Mouse (Mus musculus) embryonic fibroblast, embryonic 13.5 days (primary cell): Measurements from ENCODE around the gene Msmp. TPM values are rescaled to one million over a fixed set of nuclear protein-coding genes. Genes with fewer than 3 reads are reported as not detected.
"Not testable (repeated sequence)": the region's sequence is repeated elsewhere in the genome, so short reads cannot be mapped to it uniquely, and the experiment has no call there.

Source experiments
- H3K27ac ChIP-seq: 2 replicates; pipeline ENCODE4 v1.5.1; 2012; ENCODE audit warnings: low read length, control low read depth, inconsistent platforms; ENCODE audit not compliant: insufficient read depth
- H3K4me1 ChIP-seq: 2 replicates; pipeline ENCODE4 v1.6.1; 2011; ENCODE audit warnings: low read length; ENCODE audit not compliant: control insufficient read depth, insufficient read depth
- H3K4me3 ChIP-seq: 2 replicates; pipeline ENCODE4 v1.5.1; 2011; ENCODE audit warnings: mild to moderate bottlenecking, control low read depth, low read length; ENCODE audit not compliant: insufficient read depth
- CTCF ChIP-seq: IDR thresholded peaks from 2 replicates; pipeline ENCODE4 v1.5.1; 2011; ENCODE audit warnings: mild to moderate bottlenecking, control low read depth, low read length, moderate library complexity, borderline replicate concordance; ENCODE audit not compliant: insufficient read depth
- POLR2A ChIP-seq: IDR thresholded peaks from 2 replicates; pipeline ENCODE4 v1.6.1; 2011; ENCODE audit warnings: low read depth, mild to moderate bottlenecking, control low read depth, low read length, moderate library complexity
- polyA plus RNA-seq: library from polyadenylated mRNA; stranded (reverse); fragments of >200 nt; gene quantifications from 2 replicates; pipeline ENCODE4 v1.2.4, GENCODE M21; 2011; ENCODE audit warnings: low read depth; ENCODE audit not compliant: missing spikeins, insufficient read length

Gene Msmp
- polyA plus RNA-seq, 1 experiment = not detected

DNA sequence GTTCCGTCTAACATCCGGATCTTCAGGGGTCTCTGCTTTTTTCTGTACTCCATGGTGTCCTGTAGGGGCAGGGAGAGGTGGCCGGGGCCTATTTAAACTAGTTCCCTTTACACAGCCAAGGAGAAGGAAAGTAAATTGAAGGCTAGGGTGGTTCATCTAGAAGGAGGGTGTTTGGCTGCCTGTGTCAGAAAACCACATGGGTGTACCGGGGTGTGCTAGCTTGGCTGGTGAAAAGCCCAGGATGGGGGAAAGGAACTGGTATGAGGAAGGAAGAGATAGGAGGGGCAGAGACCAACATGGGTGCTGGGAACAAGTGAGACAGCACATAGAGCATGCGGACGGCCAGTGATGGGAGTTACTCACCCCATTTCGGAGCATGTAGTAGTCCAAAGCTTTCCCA, 28.4 kb downstream of the Msmp start:
- TF ChIP-seq CTCF = no peak
- no peak overlapping the region for H3K4me3 ChIP-seq
- no peak overlapping the region for H3K27ac ChIP-seq

DNA sequence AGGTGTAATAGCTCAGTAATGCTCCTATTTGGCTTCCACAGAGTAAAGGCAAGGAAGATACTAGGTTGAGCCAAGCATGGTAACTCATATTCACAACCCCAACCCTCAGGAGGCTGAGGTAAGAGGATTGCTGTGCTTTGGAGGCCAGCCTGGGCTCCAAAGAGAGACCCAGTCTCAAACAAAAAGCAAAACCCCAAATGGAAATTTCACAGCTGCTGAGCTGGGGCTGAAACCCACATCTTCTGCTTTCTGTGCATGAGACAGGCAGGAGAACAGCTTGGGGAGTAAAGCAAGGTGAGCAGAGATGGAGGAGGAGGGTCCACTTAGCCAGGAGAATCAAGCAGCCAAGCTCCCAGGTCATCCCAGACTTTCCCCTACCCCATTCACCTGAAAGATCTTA, 30.4 kb downstream of the Msmp start:
- TF ChIP-seq CTCF = no peak
- TF ChIP-seq POLR2A = no peak
- no peak overlapping the region for H3K27ac ChIP-seq
- H3K4me1 ChIP-seq = peaks cover 6% of the 10 kb centered on the region; the same call in 1 of the 2 replicates
- H3K4me3 ChIP-seq = no peak overlapping the region

More for the DNA sequence above, 28.4 kb downstream of the Msmp start:
- peaks cover 9% of the 10 kb centered on the region; the same call in 1 of the 2 replicates for H3K4me1 ChIP-seq

DNA sequence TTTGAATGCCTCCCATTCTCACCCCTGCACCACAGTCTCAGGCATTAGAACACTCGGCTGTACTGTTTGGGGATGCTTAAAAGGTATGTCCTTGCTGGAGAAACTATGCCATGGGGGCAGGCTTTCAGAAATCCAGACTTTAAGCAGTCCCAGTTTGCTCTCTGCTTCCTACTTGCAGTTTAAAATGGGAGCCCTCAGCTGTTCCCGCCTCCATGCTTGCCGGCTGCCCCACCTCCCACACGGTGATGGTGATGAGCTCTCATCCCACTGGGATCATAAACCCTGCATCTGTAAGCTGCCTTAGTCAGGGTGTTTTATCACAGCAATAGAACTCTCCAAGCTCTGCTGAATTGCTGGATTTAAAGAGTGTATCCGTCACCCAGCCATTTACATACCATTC, 31.9 kb downstream of the Msmp start:
- H3K27ac ChIP-seq = no peak overlapping the region
- H3K4me1 ChIP-seq = peaks cover 5% of the 10 kb centered on the region; the same call in 1 of the 2 replicates
- TF ChIP-seq POLR2A (no peak), CTCF (no peak)
- no peak overlapping the region for H3K4me3 ChIP-seq

DNA sequence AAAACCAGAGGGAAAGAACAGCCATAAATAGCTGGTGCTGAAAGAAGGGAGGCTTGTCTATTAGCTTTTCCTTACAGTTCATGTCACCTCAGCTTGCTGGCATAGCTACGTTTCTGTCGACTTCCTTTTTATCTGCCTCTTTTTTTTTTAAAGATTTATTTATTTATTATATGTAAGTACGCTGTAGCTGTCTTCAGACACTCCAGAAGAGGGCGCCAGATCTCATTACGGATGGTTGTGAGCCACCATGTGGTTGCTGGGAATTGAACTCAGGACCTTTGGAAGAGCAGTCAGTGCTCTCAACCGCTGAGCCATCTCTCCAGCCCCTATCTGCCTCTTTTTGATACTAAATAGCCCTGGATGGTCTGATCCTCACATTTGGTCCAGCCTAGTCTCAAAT, 32.4 kb downstream of the Msmp start:
- H3K27ac ChIP-seq, H3K4me1 ChIP-seq, H3K4me3 ChIP-seq: not testable (repeated sequence)

DNA sequence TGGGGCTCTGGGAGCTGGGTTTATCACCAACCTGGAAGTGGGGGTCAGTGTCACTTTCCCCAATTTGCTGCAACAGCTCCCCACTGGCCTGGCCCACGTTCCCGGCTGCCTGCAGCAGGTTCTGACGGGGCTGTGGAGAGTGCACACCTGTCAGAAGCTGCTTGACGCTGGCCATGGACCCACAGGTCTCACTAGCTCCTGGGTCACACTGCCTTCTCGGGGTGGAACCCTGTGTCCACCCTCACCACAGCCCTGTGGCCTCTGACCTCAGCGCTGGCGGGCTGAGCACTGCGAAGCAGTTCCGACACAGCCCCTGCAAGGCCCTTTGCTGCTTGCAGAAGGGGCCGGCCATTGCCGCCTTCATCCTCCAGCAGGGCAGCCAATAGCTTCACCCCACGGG, 35.2 kb downstream of the Msmp start:
- no peak overlapping the region for H3K4me3 ChIP-seq
- TF ChIP-seq POLR2A = no peak
- TF ChIP-seq CTCF = no peak
- H3K27ac ChIP-seq = no peak overlapping the region
- H3K4me1 ChIP-seq = no peaks in the 10 kb centered on the region

DNA sequence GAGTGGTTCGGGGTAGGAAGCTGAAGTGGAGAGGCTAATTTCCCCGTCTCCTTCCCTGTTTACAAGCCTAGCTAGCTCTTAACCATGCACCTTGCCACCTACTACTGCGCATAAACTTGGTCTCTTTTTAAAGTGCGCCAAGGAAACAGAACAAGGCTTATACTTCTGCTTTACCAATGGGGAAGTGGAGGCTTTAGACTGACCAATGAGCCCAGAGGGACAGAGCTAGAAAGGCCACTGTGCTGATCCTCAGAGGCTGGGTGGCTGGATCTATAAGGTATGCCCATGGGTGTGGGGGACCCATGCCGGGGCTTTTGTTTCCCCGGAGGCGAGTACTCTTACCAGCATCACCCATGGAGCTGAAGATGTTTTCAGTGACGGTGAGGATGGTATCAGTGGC, 37.1 kb downstream of the Msmp start:
- Histone ChIP-seq H3K4me3 (no peak overlapping the region), H3K27ac (no peak overlapping the region), H3K4me1 (no peaks in the 10 kb centered on the region)
- TF ChIP-seq CTCF (no peak), POLR2A (no peak)

DNA sequence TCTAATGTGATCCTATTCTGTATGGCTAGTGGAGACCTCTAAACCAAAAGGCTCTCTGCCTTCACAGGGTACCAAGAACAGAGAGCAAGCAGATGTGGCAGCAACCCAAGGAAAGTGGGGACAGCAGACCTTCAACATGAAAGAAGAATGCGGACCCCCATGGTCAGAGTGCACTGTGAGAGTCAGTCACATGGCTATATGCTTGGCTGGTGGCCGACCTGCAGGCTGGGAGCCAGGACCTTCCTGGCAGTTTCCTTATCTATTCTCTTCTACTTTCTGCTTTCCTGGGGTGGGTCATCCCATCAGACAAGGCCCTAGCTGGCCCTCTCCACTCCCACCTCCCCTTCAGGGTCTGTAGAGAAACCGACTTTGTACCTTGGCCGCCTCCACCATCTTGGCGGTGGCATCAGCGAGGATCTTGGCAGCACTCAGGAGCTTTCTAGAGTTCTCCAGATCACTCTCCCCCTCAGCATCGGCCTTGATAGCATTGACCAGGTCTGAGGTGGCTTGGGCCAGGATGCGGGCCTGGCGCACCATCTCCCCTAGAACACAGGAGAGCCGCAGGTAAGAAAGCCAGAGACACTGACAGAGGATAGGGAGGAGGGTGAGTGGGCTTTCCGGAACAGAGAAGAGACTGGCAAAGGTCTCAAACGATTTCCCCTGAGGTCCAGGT, 37.8 kb downstream of the Msmp start:
- Histone ChIP-seq H3K27ac (no peak overlapping the region), H3K4me1 (no peaks in the 10 kb centered on the region), H3K4me3 (no peak overlapping the region)
- no peak for TF ChIP-seq CTCF
- no peak for TF ChIP-seq POLR2A

DNA sequence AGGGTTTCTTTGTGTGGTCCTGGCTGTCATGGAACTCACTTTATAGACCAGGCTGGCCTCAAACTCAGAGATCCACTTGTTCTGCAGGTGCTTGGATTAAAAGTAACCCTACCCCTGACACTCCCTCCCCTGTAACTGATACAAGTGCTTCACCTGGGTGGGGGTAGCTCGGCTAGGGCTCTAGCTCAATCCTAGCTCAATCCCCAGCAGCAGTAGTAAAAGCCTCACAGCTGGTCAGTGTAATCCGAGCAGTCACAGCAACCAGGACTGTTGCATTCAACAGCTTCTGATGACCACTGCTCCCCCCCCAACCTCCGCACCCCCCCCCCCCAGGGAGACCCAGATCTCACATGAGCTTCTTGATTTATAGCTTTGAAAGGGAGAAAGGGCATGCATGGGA, 42.2 kb downstream of the Msmp start:
- TF ChIP-seq CTCF (no peak), POLR2A (no peak)
- H3K4me3 ChIP-seq = no peak overlapping the region
- H3K4me1 ChIP-seq = no peaks in the 10 kb centered on the region
- H3K27ac ChIP-seq = no peak overlapping the region

DNA sequence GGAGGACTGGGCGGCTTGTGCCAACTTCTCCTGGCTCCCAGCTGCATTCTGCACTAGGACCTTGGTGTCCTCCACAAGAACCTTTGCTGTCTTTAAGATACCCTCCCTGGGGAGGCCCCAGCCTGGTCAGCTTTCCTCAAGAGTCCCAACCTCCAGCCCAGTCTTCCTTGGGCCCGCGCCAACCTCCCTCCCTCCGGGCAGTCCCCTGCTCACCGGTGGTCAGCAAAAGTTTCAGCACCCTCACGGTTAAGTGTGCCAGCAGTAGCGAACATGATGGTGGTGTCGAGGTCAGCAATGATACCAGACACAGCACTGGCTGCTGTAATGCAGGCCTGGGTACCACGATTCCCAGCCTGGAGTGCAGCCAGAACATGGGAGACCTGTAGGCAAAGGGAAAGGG, 48.3 kb downstream of the Msmp start:
- Histone ChIP-seq H3K27ac (no peak overlapping the region), H3K4me1 (no peaks in the 10 kb centered on the region), H3K4me3 (no peak overlapping the region)
- TF ChIP-seq POLR2A = no peak

DNA sequence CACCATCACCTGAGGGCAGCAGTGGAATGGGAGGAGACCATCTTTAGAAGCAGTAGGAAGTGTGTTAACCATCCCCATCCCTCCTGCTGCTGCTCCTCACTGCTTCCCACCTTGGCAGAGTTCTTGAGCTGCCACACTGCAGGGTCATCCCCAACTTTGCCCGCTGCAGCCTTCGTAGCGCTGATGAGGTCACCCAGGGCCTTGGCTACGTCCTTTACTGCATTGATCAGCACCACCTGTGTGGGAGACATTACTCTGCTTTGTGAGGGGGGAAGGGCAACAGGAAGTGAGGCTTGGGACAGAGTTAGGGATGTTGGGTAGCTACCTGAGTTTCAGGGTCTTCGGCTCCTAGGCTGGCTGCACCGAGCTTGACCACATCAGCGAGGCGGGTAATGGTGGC, 48.7 kb downstream of the Msmp start:
- no peak for TF ChIP-seq CTCF
- TF ChIP-seq POLR2A = no peak
- H3K27ac ChIP-seq = no peak overlapping the region
- no peak overlapping the region for H3K4me3 ChIP-seq
- H3K4me1 ChIP-seq = no peaks in the 10 kb centered on the region

DNA sequence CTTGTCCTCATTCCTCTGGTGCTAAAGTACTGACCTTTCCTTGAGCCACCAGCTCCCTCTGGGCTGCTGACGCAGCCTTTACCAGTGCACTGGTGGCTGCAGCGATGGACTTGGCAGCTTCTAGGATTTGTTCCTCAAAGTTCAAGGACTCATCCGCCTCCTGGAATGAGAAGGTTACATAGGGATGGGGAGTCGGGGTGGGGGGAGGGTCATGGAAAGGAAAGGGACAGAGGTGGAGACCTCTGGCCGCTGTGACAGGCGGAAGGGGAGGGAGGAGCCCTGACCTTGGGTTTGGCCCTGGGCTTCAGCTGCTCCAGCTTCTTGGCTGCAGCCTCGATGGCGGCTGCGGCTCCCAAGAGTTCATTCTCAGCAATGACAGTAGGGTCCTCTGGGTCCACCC, 51.0 kb downstream of the Msmp start:
- no peak for TF ChIP-seq CTCF
- TF ChIP-seq POLR2A = no peak
- no peak overlapping the region for H3K4me3 ChIP-seq

More for the DNA sequence above, 51.0 kb downstream of the Msmp start:
- H3K4me1 ChIP-seq = no peaks in the 10 kb centered on the region
- H3K27ac ChIP-seq = no peak overlapping the region

Other genes starting within 250 kb of the Msmp start
- 44.7 and 80.5 TPM in 2 replicates for gene Rusc2, start 202.5 kb downstream of the Msmp start, polyA plus RNA-seq
- gene Fam166b, start 155.4 kb downstream of the Msmp start, polyA plus RNA-seq = not detected in 2 replicates
- gene Tesk1, start 142.6 kb downstream of the Msmp start, polyA plus RNA-seq = 28.6 and 33.4 TPM in 2 replicates
- 3.8 TPM in 1 of 2 replicates, not detected in the other for gene Cd72, start 129.9 kb downstream of the Msmp start, polyA plus RNA-seq
- not detected in 2 replicates for gene Sit1, start 100.8 kb downstream of the Msmp start, polyA plus RNA-seq
- 32.5 and 39.2 TPM in 2 replicates for gene Ccdc107, start 91.6 kb downstream of the Msmp start, polyA plus RNA-seq
- gene Arhgef39, start 84.8 kb downstream of the Msmp start, polyA plus RNA-seq = 5.4 and 12.8 TPM in 2 replicates
- 0.48 and 2.0 TPM in 2 replicates for gene Car9, start 77.5 kb downstream of the Msmp start, polyA plus RNA-seq
- 722 and 1,110 TPM in 2 replicates for gene Tpm2, start 60.7 kb downstream of the Msmp start, polyA plus RNA-seq
- gene Creb3, start 22.2 kb downstream of the Msmp start, polyA plus RNA-seq = 72.4 and 89.0 TPM in 2 replicates
- gene Tln1, start 21.8 kb downstream of the Msmp start, polyA plus RNA-seq = 291 and 380 TPM in 2 replicates
- 34.6 and 45.4 TPM in 2 replicates for gene Rgp1, start 5.8 kb downstream of the Msmp start, polyA plus RNA-seq
- gene Gba2, start 5.6 kb downstream of the Msmp start, polyA plus RNA-seq = 4.5 and 7.6 TPM in 2 replicates
- 60.0 and 62.1 TPM in 2 replicates for gene Npr2, start 47.4 kb upstream of the Msmp start, polyA plus RNA-seq
- gene Spag8, start 69.1 kb upstream of the Msmp start, polyA plus RNA-seq = not detected in 2 replicates
- 22.9 and 27.9 TPM in 2 replicates for gene Hint2, start 72.0 kb upstream of the Msmp start, polyA plus RNA-seq
- gene Tmem8b, start 84.5 kb upstream of the Msmp start, polyA plus RNA-seq = 5.2 and 7.4 TPM in 2 replicates
- gene Fam221b, start 84.7 kb upstream of the Msmp start, polyA plus RNA-seq = 0.62 and 0.67 TPM in 2 replicates
- gene Olfr70, start 116.3 kb upstream of the Msmp start, polyA plus RNA-seq = not detected in 2 replicates
- not detected in 2 replicates for gene Olfr71, start 125.8 kb upstream of the Msmp start, polyA plus RNA-seq
- 0.33 and 0.35 TPM in 2 replicates for gene Hrct1, start 142.7 kb upstream of the Msmp start, polyA plus RNA-seq
- not detected in 2 replicates for gene Spaar, start 145.5 kb upstream of the Msmp start, polyA plus RNA-seq
- gene Olfr159, start 186.5 kb upstream of the Msmp start, polyA plus RNA-seq = not detected in 2 replicates
- gene Olfr156, start 239.4 kb upstream of the Msmp start, polyA plus RNA-seq = not detected in 2 replicates